Mouse (Mus musculus) stomach, embryonic 16.5 days (tissue): ENCODE measurements around the gene Aldh9a1. TPM values are rescaled to one million over a fixed set of nuclear protein-coding genes. Genes with fewer than 3 reads are reported as not detected.

ENCODE experiments used
- ATAC-seq: fragments of 200-750 bp; cut with Nextera tagmentation; 2 replicates; pipeline ENCODE4 v1.8.0; 2017; ENCODE audit warnings: moderate number of reproducible peaks, moderate TSS enrichment; ENCODE audit not compliant: insufficient read depth, low FRiP score
- H3K27ac ChIP-seq: fragments of 300-500 bp; sonication (generic); 2 replicates; pipeline ENCODE4 v1.5.1; 2014; ENCODE audit warnings: low read length
- H3K27me3 ChIP-seq: fragments of 300-500 bp; sonication (generic); 2 replicates; pipeline ENCODE4 v1.6.1; 2014; ENCODE audit warnings: low read length, control low read depth, mixed read lengths; ENCODE audit not compliant: control insufficient read depth, insufficient read depth
- H3K36me3 ChIP-seq: fragments of 300-500 bp; sonication (generic); 2 replicates; pipeline ENCODE4 v1.6.1; 2014; ENCODE audit warnings: low read length; ENCODE audit not compliant: control insufficient read depth, insufficient read depth
- H3K4me1 ChIP-seq: fragments of 300-500 bp; sonication (generic); 2 replicates; pipeline ENCODE4 v1.6.1; 2014; ENCODE audit warnings: low read length, control low read depth, mixed read lengths; ENCODE audit not compliant: control insufficient read depth, insufficient read depth
- H3K4me2 ChIP-seq: fragments of 300-500 bp; sonication (generic); 2 replicates; pipeline ENCODE4 v1.6.1; 2014; ENCODE audit warnings: low read depth, low read length, mixed read lengths
- H3K4me3 ChIP-seq: fragments of 300-500 bp; sonication (generic); replicated peaks from 2 replicates; pipeline ENCODE4 v1.5.1; 2014; ENCODE audit warnings: mild to moderate bottlenecking, low read length
- H3K9ac ChIP-seq: fragments of 300-500 bp; sonication (generic); 2 replicates; pipeline ENCODE4 v1.6.1; 2014; ENCODE audit warnings: low read length
- H3K9me3 ChIP-seq: fragments of 300-500 bp; sonication (generic); replicated peaks from 2 replicates; pipeline ENCODE4 v1.6.1; 2016; ENCODE audit warnings: low read length, control low read depth; ENCODE audit not compliant: control insufficient read depth
- WGBS: fragments of 180-500 bp; shearing (Covaris S2); extraction: QIAGEN DNeasy Blood & Tissue Kit; methylation state at CpG from one replicate; pipeline ENCODE4 v1.1.7; 2014; 5-methylcytosine and 5-hydroxymethylcytosine counted together
- polyA plus RNA-seq: library from polyadenylated mRNA; unstranded; fragments of >200 nt; fragmentation: Nextera tagmentation; extraction: Ambion mirVana; gene quantifications from 2 replicates; pipeline ENCODE4 v1.2.1, GENCODE M21; 2015

The Aldh9a1 gene
- polyA plus RNA-seq, 1 experiment from 2014 or later: 84.8 TPM

- H3K36me3 ChIP-seq: peaks cover 11% of the 10 kb centered on the region; the same call in 1 of the 2 replicates
- H3K4me1 ChIP-seq: peaks cover 7% of the 10 kb centered on the region; the same call in 1 of the 2 replicates
- H3K9me3 ChIP-seq: no peaks in the 10 kb centered on the region
- no peak overlapping the region for H3K4me3 ChIP-seq
- no peak overlapping the region for H3K4me2 ChIP-seq
- no peak overlapping the region for H3K9ac ChIP-seq
- H3K27ac ChIP-seq: peak overlapping the region; percentile 74
- H3K27me3 ChIP-seq: no peaks in the 10 kb centered on the region
- WGBS: 62% methylated on average over 6 of the region's 6 CpGs
- peak; percentile 54; the same call in 1 of the 2 replicates for ATAC-seq
Observed at GRCm38 (mm10) chr1:167378019-167378418, 28.2 kb downstream of the Aldh9a1 start.

DNA sequence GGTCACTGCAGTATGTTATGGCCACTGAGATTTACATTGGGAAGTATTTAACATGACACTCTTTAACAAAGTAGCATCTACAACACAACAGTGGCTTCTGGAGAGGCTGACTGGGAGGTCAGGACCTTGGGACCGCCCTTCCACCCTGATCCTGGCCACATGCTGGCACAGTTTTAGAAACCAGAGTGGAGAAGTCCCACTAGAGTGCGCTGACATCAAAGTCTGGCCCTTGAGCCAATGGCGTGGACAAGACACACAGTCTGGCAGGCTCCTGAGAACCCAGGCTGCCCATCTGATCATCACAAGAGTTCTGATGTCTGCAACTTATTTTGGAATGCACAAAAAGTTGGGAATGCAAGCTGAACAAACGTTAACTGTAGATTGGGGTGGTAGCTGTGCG lies 30.0 kb downstream of the Aldh9a1 start:
- peaks cover 11% of the 10 kb centered on the region; the same call in 1 of the 2 replicates for H3K36me3 ChIP-seq
- peaks cover 7% of the 10 kb centered on the region; the same call in 1 of the 2 replicates for H3K4me1 ChIP-seq
- H3K27me3 ChIP-seq: no peaks in the 10 kb centered on the region
- H3K27ac ChIP-seq: no peak overlapping the region
- no peak for ATAC-seq
- H3K9me3 ChIP-seq: no peaks in the 10 kb centered on the region
- 77% methylated on average over 5 of the region's 5 CpGs for WGBS
- H3K9ac ChIP-seq: no peak overlapping the region
- H3K4me3 ChIP-seq: no peak overlapping the region
- no peak overlapping the region for H3K4me2 ChIP-seq

- Histone ChIP-seq H3K36me3 (peaks cover 11% of the 10 kb centered on the region; the same call in 1 of the 2 replicates), H3K9me3 (no peaks in the 10 kb centered on the region), H3K4me1 (peaks cover 10% of the 10 kb centered on the region; the same call in 1 of the 2 replicates), H3K27me3 (no peaks in the 10 kb centered on the region), H3K4me2 (no peak overlapping the region), H3K9ac (no peak overlapping the region), H3K4me3 (no peak overlapping the region), H3K27ac (no peak overlapping the region)
- ATAC-seq: no peak
- 88% methylated on average over 2 of the region's 2 CpGs for WGBS
Observed at GRCm38 (mm10) chr1:167380223-167380622, 30.4 kb downstream of the Aldh9a1 start.

- ATAC-seq: no peak
- H3K4me2 ChIP-seq: no peak overlapping the region
- no peaks in the 10 kb centered on the region for H3K9me3 ChIP-seq
- H3K4me1 ChIP-seq: peaks cover 10% of the 10 kb centered on the region; the same call in 1 of the 2 replicates
- no peaks in the 10 kb centered on the region for H3K27me3 ChIP-seq
- H3K27ac ChIP-seq: peak overlapping the region; percentile 72
- no peak overlapping the region for H3K9ac ChIP-seq
- H3K4me3 ChIP-seq: no peak overlapping the region
- WGBS: 70% methylated on average over 8 of the region's 8 CpGs
- H3K36me3 ChIP-seq: peaks cover 3% of the 10 kb centered on the region; the same call in 1 of the 2 replicates
Observed at GRCm38 (mm10) chr1:167381050-167382015, 31.5 kb downstream of the Aldh9a1 start.

- no peak overlapping the region for H3K4me2 ChIP-seq
- no peaks in the 10 kb centered on the region for H3K27me3 ChIP-seq
- H3K4me1 ChIP-seq: peaks cover 13% of the 10 kb centered on the region
- peak overlapping the region; percentile 72 for H3K27ac ChIP-seq
- WGBS: 72% methylated on average over 7 of the region's 7 CpGs
- H3K4me3 ChIP-seq: no peak overlapping the region
- ATAC-seq: no peak
- H3K9ac ChIP-seq: no peak overlapping the region; the same call in 1 of the 2 replicates
- H3K36me3 ChIP-seq: no peaks in the 10 kb centered on the region
- H3K9me3 ChIP-seq: no peaks in the 10 kb centered on the region
Observed at GRCm38 (mm10) chr1:167382316-167382715, 32.5 kb downstream of the Aldh9a1 start.

- Histone ChIP-seq H3K4me2 (no peak overlapping the region), H3K36me3 (no peaks in the 10 kb centered on the region), H3K4me1 (peaks cover 13% of the 10 kb centered on the region), H3K4me3 (no peak overlapping the region), H3K9ac (no peak overlapping the region; the same call in 1 of the 2 replicates), H3K9me3 (no peaks in the 10 kb centered on the region), H3K27ac (peak overlapping the region; percentile 14; the same call in 1 of the 2 replicates), H3K27me3 (no peaks in the 10 kb centered on the region)
- ATAC-seq: no peak
- WGBS: 87% methylated on average over 5 of the region's 5 CpGs
Observed at GRCm38 (mm10) chr1:167382763-167383162, 33.0 kb downstream of the Aldh9a1 start.

DNA sequence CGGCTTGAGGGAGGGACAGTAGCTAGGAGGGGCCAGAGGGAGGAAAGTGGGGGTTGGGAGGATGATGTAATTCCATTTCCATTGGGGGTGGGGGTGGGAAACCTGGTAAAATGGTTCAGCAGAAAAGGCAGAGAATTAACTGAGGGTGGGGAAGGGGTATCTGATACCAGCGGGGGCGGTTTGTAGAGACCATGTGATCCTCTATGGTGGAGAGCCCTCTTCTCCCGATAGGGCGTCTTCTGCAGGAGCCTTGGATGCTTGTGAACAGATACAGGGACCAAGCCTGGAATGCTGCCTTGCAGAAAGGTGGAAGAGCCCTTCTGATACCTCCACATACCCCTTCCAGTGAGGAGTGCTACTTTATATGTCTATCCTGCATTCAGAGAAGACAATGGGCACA lies 33.4 kb downstream of the Aldh9a1 start:
- Histone ChIP-seq H3K4me2 (no peak overlapping the region), H3K4me1 (peaks cover 13% of the 10 kb centered on the region), H3K27me3 (no peaks in the 10 kb centered on the region), H3K4me3 (no peak overlapping the region), H3K27ac (no peak overlapping the region), H3K36me3 (no peaks in the 10 kb centered on the region), H3K9ac (no peak overlapping the region), H3K9me3 (no peaks in the 10 kb centered on the region)
- 93% methylated on average over 5 of the region's 5 CpGs for WGBS
- ATAC-seq: no peak

DNA sequence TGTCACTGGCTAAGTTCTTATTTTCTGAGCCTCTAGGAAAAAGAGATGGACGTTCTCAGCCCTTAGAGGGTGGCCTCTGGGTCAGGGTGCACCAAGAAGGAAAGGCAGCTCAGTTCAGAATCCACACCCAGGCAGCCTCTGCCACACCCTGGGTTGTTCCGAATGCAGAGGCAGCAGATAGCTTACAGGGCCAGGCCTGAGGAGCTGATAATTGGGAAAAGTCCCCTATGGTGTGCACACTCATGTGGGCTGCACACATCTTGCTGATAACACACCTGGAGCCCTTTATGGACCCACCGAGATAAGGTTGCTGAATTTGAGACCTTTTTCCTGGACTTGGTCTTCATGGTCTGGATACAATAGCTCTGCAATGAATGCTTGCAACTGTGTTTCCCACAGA lies 34.4 kb downstream of the Aldh9a1 start:
- H3K4me1 ChIP-seq: peaks cover 13% of the 10 kb centered on the region
- H3K36me3 ChIP-seq: no peaks in the 10 kb centered on the region
- H3K4me2 ChIP-seq: no peak overlapping the region
- no peaks in the 10 kb centered on the region for H3K27me3 ChIP-seq
- ATAC-seq: peak; percentile 87
- no peaks in the 10 kb centered on the region for H3K9me3 ChIP-seq
- 49% methylated on average over 3 of the region's 3 CpGs for WGBS
- peak overlapping the region; percentile 85 for H3K27ac ChIP-seq
- no peak overlapping the region for H3K9ac ChIP-seq
- H3K4me3 ChIP-seq: no peak overlapping the region

GRCm38 (mm10) chr1:167385211-167385610 lies 35.4 kb downstream of the Aldh9a1 start:
- H3K4me3 ChIP-seq: no peak overlapping the region
- no peak overlapping the region for H3K9ac ChIP-seq
- H3K36me3 ChIP-seq: no peaks in the 10 kb centered on the region
- peaks cover 14% of the 10 kb centered on the region for H3K4me1 ChIP-seq
- 89% methylated on average over 2 of the region's 2 CpGs for WGBS
- ATAC-seq: no peak
- no peaks in the 10 kb centered on the region for H3K9me3 ChIP-seq
- H3K4me2 ChIP-seq: no peak overlapping the region
- H3K27ac ChIP-seq: peak overlapping the region; percentile 85
- no peaks in the 10 kb centered on the region for H3K27me3 ChIP-seq
